Mouse (Mus musculus): Measurements from ENCODE around the gene Plbd2. TPM values are rescaled to one million over a fixed set of nuclear protein-coding genes. Genes with fewer than 3 reads are reported as not detected.

Plbd2 gene
- polyA plus RNA-seq, 1 experiment from 2014 or later: 39.0 TPM

DNA sequence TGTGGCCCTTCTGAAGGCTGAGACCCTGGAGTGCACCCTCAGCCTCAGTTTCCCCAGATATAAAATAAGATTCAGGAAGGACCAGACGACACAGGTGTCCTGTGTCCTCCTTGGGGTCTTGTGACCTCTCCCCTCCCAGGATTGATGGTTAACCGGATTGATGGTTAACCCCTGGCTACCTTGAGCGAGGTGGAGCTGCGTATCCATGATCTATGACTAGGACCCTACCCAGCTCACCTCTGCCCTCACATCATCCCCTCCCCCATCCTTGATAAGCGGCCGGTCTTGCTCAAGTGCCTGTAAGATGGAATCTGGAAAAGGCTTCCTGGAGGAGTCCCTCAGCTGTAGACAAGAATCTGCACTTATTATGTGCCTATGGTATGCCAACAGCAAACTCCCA is 34.6 kb downstream of the Plbd2 start:
- Histone ChIP-seq H3K27me3 (no peaks in the 10 kb centered on the region), H3K27ac (replicated peaks) (no peak overlapping the region), H3K4me1 (replicated peaks) (0 out of 2 replicates have a peak, but pooled peaks cover 3% of the 10 kb centered on the region), H3K4me3 (no peak overlapping the region), H3K36me3 (no peaks in the 10 kb centered on the region), H3K4me2 (no peak overlapping the region), H3K9me3 (no peaks in the 10 kb centered on the region), H3K9ac (no peak overlapping the region)
- ATAC-seq (ENCODE audit: low FRiP score, low read depth): no peak
- WGBS: 88% methylated on average over 6 of the region's 6 CpGs

DNA sequence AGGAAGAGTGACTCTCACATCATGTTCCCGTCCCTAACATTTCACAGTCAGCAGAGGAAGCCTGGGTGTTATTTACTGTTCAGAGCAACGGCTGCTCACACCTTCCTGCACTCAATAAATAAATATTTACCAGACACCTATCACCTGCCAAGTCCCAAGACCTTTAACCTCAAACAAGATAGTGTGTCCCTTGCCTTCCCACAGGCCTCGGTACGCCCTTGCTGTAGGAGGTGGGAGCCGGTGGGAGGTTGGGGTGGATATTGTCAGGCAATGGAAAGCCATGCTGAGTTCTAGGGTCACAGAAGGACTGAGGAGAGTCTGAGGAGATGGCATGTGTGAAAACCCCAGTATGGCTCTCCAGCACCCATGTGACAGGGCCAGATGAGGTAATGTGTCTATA is 35.1 kb downstream of the Plbd2 start:
- H3K36me3 ChIP-seq: no peaks in the 10 kb centered on the region
- no peak overlapping the region for H3K4me2 ChIP-seq
- no peak for ATAC-seq (ENCODE audit: low FRiP score, low read depth)
- H3K4me1 ChIP-seq (replicated peaks): 0 out of 2 replicates have a peak, but pooled peaks cover 3% of the 10 kb centered on the region
- H3K9me3 ChIP-seq: no peaks in the 10 kb centered on the region
- no peak overlapping the region for H3K9ac ChIP-seq
- no peak overlapping the region for H3K27ac ChIP-seq (replicated peaks)
- H3K27me3 ChIP-seq: no peaks in the 10 kb centered on the region
- H3K4me3 ChIP-seq: no peak overlapping the region
- WGBS: 90% methylated on average over 5 of the region's 5 CpGs

DNA sequence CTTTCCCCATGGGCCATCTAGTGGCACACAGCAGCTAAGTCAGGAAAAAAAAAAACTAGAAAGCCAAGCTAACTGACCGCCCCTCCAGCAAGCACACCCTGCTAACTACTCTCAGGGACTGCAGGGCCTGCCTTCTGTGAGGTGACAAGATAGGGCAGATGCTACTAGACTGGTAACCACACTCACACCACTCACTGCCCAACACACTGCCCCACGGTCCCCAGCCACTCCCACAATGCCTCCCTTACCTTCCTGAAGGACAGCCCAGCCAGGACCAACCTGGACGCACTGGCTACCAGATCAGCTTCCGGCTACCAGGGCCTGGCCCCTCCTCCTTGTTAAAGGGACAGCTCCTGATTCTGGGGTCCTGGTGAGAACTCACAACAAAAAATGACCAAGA is 36.4 kb downstream of the Plbd2 start:
- 10% methylated on average over 4 of the region's 4 CpGs for WGBS
- Histone ChIP-seq H3K9me3 (no peaks in the 10 kb centered on the region), H3K27ac (replicated peaks) (no peak overlapping the region), H3K4me2 (peak overlapping the region; percentile 43), H3K4me3 (peak overlapping the region; percentile 32), H3K27me3 (no peaks in the 10 kb centered on the region), H3K4me1 (replicated peaks) (0 out of 2 replicates have a peak, but pooled peaks cover 3% of the 10 kb centered on the region), H3K9ac (peak overlapping the region; percentile 19; the same call in 1 of the 2 replicates), H3K36me3 (no peaks in the 10 kb centered on the region)
- ATAC-seq (ENCODE audit: low FRiP score, low read depth): no peak

DNA sequence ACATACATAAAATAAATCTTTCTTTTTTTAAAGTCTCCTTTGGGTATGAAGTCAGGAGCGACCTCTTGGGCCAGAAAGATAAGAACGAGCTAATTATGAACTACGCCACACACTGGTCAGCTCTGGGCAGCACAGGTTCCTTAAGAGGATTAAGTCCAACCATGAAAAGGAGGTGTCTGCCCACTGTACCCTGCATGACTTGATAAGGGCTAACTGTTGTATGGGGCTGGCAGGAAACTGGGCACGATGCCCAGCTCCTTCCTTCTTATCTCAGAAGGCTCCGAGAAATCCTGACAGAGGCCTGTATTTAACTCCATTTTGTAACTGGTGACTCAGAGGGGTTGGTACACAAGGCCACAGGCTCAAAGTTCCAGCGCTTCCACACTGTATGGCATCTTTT is 37.6 kb downstream of the Plbd2 start:
- Histone ChIP-seq H3K4me3 (no peak overlapping the region), H3K9me3 (no peaks in the 10 kb centered on the region), H3K27ac (replicated peaks) (no peak overlapping the region), H3K4me2 (no peak overlapping the region), H3K27me3 (no peaks in the 10 kb centered on the region), H3K9ac (no peak overlapping the region), H3K36me3 (no peaks in the 10 kb centered on the region), H3K4me1 (replicated peaks) (0 out of 2 replicates have a peak, but pooled peaks cover 3% of the 10 kb centered on the region)
- ATAC-seq (ENCODE audit: low FRiP score, low read depth): no peak
- WGBS: 82% methylated on average over 6 of the region's 6 CpGs

DNA sequence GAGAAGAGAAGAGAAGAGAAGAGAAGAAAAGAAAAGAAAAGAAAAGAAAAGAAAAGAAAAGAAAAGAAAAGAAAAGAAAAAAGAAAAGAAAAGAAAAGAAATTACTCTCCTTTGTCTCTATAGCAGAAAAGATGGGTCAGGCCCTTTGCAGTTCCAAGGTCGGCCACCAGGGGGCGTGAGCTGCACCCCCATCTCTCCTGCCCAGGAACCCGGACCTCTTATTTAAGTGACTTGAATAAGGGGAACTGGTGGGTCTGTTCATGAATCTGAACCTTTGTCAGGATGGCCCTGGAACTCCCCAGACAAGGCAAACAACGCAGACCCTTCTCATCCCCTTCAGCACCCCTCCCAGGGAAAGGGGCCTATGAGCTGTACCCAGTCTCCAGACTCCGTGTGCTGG is 38.4 kb downstream of the Plbd2 start:
- Histone ChIP-seq H3K4me1 (replicated peaks) (0 out of 2 replicates have a peak, but pooled peaks cover 3% of the 10 kb centered on the region), H3K27me3 (no peaks in the 10 kb centered on the region), H3K4me3 (no peak overlapping the region), H3K36me3 (no peaks in the 10 kb centered on the region), H3K9ac (no peak overlapping the region), H3K4me2 (no peak overlapping the region), H3K27ac (replicated peaks) (no peak overlapping the region), H3K9me3 (no peaks in the 10 kb centered on the region)
- WGBS: 38% methylated on average over 5 of the region's 5 CpGs
- ATAC-seq (ENCODE audit: low FRiP score, low read depth): no peak

DNA sequence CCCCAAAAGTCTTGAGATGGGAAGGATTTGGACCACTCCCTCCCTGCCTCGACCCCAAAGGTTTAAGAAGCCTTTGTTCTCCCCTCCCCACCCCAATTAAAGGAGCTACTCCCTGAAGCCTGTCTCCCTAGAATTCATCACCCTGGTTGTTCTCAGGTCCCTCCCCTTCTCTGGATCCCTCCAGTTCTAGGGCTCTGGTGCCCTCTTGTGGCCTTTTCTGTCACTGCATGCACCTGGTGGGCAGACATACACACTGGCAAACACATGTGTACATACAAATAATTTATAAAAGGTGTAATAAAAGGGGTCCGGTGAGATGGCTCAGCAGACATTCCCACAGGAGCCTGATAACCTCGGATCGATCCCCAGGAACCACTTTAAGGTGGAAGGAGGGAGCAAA is 39.1 kb downstream of the Plbd2 start:
- Histone ChIP-seq H3K27ac (replicated peaks) (no peak overlapping the region), H3K9ac (no peak overlapping the region), H3K27me3 (no peaks in the 10 kb centered on the region), H3K4me2 (no peak overlapping the region), H3K9me3 (no peaks in the 10 kb centered on the region), H3K4me1 (replicated peaks) (0 out of 2 replicates have a peak, but pooled peaks cover 3% of the 10 kb centered on the region), H3K4me3 (no peak overlapping the region), H3K36me3 (no peaks in the 10 kb centered on the region)
- no peak for ATAC-seq (ENCODE audit: low FRiP score, low read depth)
- 78% methylated on average over 4 of the region's 4 CpGs for WGBS

DNA sequence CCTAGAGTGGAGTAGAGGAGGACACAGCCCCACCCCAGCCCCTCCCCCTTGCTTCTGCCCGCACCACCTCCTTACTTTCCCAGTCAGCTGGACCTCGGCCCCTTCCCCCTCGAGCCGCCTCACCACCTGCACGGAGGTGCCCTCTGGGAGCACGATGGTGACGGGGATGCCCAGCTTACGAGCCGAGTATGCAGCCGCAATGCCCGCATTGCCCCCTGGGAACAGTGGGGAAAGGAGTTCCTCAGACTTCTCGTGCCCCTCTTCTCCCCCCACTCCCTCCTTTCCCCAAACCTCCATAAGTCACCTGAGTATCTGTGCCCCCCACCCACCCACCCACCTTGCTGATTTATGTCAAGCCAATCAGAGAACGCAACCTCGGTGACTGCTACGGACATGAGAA is 41.5 kb downstream of the Plbd2 start:
- no peak overlapping the region for H3K9ac ChIP-seq
- no peaks in the 10 kb centered on the region for H3K9me3 ChIP-seq
- no peaks in the 10 kb centered on the region for H3K27me3 ChIP-seq
- H3K4me1 ChIP-seq (replicated peaks): 0 out of 2 replicates have a peak, but pooled peaks cover 3% of the 10 kb centered on the region
- no peak overlapping the region for H3K4me3 ChIP-seq
- no peak for ATAC-seq (ENCODE audit: low FRiP score, low read depth)
- H3K36me3 ChIP-seq: no peaks in the 10 kb centered on the region
- no peak overlapping the region for H3K4me2 ChIP-seq
- WGBS: 74% methylated on average over 15 of the region's 15 CpGs
- H3K27ac ChIP-seq (replicated peaks): no peak overlapping the region

DNA sequence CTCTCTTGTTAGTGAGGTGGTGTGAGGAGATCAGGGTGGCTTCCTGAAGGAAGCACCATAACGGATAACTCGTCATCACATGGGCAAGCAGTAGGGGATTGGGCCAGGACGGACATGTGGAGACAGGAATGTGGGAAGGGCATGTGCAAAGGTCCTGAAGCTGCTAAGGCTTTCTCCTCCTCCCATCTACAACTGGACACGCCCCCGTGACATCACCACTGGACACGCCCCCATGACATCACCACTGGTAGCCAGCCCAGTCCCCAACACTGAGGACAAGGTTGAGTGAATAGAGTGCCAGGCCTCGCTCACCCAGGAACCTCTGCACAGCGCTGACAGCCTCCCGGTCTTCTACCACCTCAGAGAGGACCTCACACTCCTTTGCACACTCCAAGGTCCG is 44.3 kb downstream of the Plbd2 start:
- Histone ChIP-seq H3K4me3 (no peak overlapping the region), H3K27ac (replicated peaks) (no peak overlapping the region), H3K9ac (no peak overlapping the region), H3K36me3 (no peaks in the 10 kb centered on the region), H3K4me2 (no peak overlapping the region), H3K4me1 (replicated peaks) (peaks cover 4% of the 10 kb centered on the region; the same call in 1 of the 2 replicates), H3K27me3 (no peaks in the 10 kb centered on the region), H3K9me3 (no peaks in the 10 kb centered on the region)
- ATAC-seq (ENCODE audit: low FRiP score, low read depth): no peak
- WGBS: 89% methylated on average over 8 of the region's 10 CpGs

DNA sequence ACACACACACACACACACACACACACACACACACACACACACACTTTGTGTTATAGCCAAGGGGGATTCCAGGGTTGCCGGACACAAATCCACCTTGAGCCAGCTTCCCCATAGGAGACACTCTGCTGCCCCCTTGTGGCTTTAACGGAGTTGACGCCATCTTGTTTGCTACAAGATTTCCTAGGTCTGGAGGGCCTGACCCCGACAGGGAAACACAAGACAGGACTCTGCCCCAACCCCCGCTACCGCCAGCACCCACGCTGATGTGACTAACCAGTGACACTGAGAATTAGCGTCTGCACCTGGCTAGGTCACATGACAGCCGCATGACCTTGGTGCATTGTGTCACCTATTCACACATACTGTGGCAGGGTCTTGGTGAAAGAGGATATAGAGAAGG is 45.8 kb downstream of the Plbd2 start:
- Histone ChIP-seq H3K36me3 (no peaks in the 10 kb centered on the region), H3K4me1 (replicated peaks) (peaks cover 4% of the 10 kb centered on the region; the same call in 1 of the 2 replicates), H3K9ac (no peak overlapping the region), H3K9me3 (no peaks in the 10 kb centered on the region), H3K27ac (replicated peaks) (no peak overlapping the region), H3K4me3 (no peak overlapping the region), H3K27me3 (no peaks in the 10 kb centered on the region), H3K4me2 (no peak overlapping the region)
- 7% methylated on average over 9 of the region's 9 CpGs for WGBS
- ATAC-seq (ENCODE audit: low FRiP score, low read depth): no peak

DNA sequence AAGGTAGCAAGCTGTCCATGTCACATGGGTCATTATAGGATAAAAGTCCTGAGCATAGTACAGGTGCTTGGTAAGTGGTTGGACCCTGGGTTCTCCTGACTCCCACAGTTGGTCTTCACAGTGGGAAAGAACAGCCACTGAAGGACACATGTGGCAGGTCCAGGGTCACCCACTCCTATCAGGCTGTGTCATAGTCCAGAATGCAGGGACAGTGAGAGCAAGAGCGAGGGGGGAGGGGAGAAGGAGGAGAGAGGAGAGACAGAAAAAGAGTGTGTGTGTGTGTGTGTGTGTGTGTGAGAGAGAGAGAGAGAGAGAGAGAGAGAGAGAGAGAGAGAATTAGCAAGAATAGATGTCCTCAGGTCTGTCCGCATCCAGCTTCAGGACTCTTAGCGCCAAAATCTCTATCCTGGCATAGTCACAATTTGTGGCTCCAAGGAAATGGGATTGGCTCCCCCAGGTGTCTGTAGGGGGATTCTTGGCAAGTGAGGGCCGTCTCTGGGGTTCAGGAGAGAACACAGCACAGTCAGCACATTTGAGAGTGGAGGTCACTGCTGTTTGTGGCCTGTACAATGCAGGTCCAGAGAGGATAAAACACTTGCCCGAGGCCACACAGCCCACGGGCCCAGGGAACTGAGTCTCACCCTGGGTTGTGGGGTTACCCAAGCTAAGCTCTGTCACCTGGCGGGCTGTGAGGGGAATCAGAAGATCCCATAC is 46.4 kb downstream of the Plbd2 start:
- 53% methylated on average over 7 of the region's 7 CpGs for WGBS
- no peak overlapping the region for H3K27ac ChIP-seq (replicated peaks)
- no peaks in the 10 kb centered on the region for H3K9me3 ChIP-seq
- no peaks in the 10 kb centered on the region for H3K27me3 ChIP-seq
- no peaks in the 10 kb centered on the region for H3K36me3 ChIP-seq
- H3K4me1 ChIP-seq (replicated peaks): peaks cover 4% of the 10 kb centered on the region; the same call in 1 of the 2 replicates
- no peak overlapping the region for H3K9ac ChIP-seq
- ATAC-seq (ENCODE audit: low FRiP score, low read depth): no peak
- H3K4me3 ChIP-seq: no peak overlapping the region
- H3K4me2 ChIP-seq: no peak overlapping the region

DNA sequence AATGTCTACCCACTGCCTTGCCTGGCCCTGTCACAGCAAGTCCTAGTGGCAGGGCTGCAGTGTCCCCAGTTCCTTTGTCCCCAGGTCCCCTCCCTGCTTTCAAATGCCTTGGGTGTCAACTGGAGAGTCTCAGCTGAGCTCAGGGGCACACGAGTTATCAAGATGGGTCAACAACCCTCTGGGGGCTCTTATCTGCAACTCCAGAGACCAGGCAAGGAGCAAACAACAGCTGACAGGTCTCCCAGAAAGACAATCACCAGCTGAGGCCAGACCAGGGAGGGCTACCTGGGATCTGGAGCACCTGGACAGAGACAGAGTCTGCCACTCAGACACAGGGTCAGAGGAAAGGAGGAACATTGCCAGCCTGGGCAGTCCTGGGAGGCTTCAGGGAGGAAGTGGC is 47.2 kb downstream of the Plbd2 start:
- Histone ChIP-seq H3K9ac (no peak overlapping the region), H3K4me2 (no peak overlapping the region), H3K36me3 (no peaks in the 10 kb centered on the region), H3K27ac (replicated peaks) (no peak overlapping the region), H3K4me3 (no peak overlapping the region), H3K27me3 (no peaks in the 10 kb centered on the region), H3K9me3 (no peaks in the 10 kb centered on the region), H3K4me1 (replicated peaks) (peaks cover 4% of the 10 kb centered on the region; the same call in 1 of the 2 replicates)
- no peak for ATAC-seq (ENCODE audit: low FRiP score, low read depth)
- 40% methylated on average over 1 of the region's 1 CpGs for WGBS

DNA sequence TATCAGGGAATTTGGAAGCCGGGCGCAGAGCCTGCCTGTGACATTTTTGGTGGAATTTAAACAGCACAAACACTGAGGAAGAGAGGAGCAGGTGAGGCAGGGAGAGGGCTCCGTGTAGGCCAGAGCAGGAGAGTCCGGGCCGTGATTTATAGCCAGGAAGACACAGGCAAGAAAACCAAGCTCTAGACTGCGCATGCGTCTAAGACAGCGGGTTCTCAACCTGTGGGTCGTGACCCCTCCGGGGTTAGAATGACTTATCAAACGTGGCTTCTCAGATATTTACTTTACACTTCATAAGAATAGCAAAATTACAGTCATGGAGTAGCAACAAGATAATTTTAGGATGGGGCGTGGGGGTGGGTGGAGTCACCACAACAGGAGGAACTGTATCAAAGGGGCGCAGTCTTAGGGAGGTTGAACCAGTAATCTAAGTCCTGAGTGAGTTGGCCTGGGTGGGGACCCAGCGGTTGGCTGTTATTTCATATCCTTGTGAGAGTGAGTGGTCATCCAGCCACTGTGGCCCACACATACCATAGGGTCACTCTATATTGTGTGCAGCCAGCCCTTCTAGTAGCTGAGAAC is 48.6 kb downstream of the Plbd2 start:
- 63% methylated on average over 14 of the region's 14 CpGs for WGBS
- Histone ChIP-seq H3K36me3 (no peaks in the 10 kb centered on the region), H3K4me2 (peak overlapping the region; percentile 13; the same call in 1 of the 2 replicates), H3K9ac (no peak overlapping the region), H3K27ac (replicated peaks) (no peak overlapping the region), H3K4me3 (no peak overlapping the region), H3K27me3 (no peaks in the 10 kb centered on the region), H3K9me3 (no peaks in the 10 kb centered on the region), H3K4me1 (replicated peaks) (peaks cover 4% of the 10 kb centered on the region; the same call in 1 of the 2 replicates)
- ATAC-seq (ENCODE audit: low FRiP score, low read depth): no peak

Data from hindbrain, embryonic 15.5 days (tissue).